Mouse (Mus musculus): Measurements from ENCODE around the gene Adcy5. TPM values are rescaled to one million over a fixed set of nuclear protein-coding genes. Genes with fewer than 3 reads are reported as not detected.

Adcy5 gene
- total RNA-seq, 2 experiments from 2014 or later, result 78.7 to 83.5 TPM

DNA sequence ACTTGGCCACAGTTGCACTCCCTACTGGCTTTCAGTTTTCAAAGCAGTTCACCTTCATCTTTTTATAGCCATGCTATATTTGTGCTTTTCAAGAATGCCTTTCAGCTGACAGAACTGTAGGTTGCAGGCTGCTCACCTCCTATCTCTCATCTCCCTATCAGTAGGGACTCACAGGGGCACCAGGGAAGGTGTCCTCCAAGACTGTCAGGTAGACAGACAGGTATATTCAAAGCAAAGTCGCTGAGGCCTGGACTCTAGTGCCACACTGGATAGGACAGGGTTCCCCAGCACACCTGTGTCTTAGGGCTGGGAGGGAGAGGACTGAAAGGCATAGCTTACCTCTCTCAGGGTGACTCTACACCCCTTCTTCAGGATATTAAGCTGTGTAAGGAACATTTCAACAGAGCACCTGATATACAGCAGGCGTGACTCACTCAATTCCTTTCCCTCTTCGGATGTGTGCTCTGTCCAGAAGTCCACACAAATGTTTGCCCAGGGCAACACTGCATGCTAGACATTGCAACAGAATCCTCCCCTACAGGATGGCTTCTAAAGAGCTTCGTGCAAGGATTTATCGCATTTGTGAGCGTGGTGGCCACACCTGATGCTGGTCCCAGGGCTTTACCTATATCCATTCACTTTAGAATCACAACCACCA lies 153.9 kb downstream of the Adcy5 start:
- DNase-seq (ENCODE audit: low spot score in 2 of 2), result no peak

DNA sequence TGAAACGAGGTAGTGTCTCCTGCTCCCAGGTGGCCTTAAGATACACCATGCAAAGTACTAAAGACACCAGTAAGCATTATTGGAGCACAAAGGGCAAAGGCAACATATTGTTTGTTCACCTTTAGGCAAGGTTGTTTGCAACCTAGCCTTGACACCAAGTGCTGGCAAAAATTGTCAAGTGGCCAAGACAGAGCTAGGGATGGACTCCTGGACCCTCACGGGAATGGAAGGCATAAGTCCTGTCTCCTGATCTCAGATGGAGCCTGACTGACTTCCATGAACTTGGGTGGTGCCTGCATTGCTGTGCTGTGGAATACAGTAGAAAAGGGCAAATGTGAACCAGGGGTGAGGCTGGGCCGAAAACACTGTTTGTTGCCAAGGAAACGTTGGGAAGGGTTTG lies 155.0 kb downstream of the Adcy5 start:
- no peak for DNase-seq (ENCODE audit: low spot score in 2 of 2)

DNA sequence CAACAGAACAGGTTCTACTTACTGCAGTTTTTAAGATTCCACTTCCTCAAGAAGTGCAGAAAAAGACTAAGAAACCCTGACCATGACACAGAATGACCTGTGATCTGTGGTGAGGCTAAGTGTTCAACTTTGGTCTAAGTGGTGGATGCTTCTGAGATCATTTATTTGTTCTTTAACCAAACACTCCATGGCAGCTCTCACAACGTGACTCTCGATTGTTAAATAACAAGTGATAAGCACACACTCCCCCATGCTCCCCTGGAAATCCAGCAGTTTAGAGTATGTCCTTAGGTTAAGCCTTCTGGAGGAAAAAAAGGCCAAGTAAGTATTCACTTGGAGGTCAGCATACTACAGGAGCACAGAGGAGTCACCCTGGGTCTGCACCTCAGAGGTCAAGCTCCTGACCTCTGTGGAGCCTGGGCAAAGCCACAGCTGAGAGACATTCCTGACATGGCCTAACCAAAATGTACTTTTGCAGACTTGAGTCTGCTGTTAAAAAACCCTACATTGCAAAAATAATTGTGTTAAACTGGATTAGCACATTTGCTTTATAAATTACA lies 156.0 kb downstream of the Adcy5 start:
- no peak for DNase-seq (ENCODE audit: low spot score in 2 of 2)

DNA sequence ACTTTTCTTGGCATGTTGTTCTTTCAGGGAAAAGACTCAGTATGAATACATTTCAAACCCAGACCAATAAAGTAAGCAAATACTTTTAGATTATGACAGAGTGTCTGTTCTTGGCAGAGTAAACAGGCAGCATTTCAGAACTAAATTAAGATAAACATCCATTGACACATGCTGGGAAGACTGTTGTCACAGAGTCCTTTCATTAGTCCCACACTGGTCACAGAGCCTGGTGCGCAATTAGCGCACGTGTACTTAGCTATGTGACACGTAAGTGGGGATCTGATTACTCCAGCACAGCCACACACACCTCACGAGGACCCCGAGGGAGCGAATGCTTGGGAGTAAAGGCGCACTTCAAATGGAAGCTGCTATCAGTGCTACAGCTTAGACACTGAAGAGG lies 156.9 kb downstream of the Adcy5 start:
- DNase-seq (ENCODE audit: low spot score in 2 of 2), result peak in 1 of 2 experiments; percentile 17

DNA sequence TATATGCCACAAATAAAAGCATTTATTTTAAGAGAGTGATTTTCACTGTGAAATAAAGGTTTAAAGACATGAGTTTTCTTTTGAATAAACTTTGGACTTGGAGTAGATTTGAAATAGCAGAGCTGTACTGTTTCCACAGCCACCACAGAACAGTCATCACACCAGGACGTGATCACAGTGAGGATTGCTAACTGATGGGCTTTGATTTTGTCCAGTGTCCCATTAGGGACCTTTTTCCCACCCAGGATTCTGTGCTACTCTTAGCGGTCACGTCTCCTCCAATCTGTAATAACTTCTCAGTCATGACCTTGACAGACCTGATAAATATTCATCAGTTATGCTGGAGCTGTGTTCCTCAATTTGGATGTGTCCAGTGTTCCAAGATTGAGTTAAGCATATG lies 160.8 kb downstream of the Adcy5 start:
- no peak for DNase-seq (ENCODE audit: low spot score in 2 of 2)

DNA sequence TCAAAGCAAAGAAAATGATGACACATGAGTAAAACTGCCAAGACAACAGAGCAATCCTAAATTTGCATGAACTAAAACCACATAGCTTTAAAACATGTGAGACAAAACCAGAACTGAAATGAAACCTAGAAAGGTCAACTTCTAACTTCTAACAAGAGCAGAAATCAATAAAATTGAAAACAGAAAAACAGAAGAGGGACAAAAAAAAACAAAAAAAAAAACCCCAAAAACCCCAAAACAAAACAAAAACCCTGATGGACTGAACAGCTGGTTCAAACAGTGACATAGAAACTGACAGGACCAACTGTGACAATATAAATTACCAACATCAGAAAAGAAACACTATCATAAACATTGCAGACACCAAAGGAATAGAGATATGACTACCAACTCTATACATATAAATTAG lies 162.2 kb downstream of the Adcy5 start:
- no peak for DNase-seq (ENCODE audit: low spot score in 2 of 2)

DNA sequence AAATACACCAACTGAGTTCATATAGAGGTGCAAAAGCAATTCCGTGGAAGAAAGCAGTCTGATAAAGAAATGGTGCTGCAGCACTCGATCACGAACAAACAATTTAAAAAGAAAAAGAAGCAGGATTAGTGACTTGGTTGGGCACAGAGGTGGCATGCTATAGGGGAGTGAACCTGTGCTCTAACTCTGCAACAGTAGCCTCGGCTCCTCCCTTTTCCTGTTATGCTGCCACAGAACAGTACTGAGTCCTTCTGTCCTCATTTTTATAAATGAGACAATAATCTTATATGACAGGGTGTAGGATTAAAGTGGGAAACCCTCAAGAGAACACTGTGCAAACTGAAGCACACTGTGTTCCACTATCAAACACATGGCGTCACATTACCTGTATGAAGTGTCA lies 162.8 kb downstream of the Adcy5 start:
- no peak for DNase-seq (ENCODE audit: low spot score in 2 of 2)

DNA sequence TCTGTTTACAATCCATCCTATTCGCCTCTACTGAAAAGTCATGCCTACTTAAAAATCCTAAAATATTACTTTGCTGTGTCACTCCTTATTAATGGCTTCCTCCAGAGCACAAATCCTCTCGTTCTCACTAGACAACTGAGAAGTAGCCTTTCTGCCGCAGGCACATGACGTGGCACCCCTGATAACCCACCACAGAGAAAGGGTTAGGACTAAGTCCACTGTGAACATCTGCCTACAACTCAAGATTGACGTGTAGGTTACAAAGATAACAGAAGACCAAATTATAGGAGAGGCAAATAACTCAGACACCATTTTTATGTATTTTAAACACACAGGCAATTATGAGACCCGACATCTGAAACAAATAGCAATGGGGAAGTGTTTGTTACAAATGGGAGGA lies 163.7 kb downstream of the Adcy5 start:
- no peak for DNase-seq (ENCODE audit: low spot score in 2 of 2)

DNA sequence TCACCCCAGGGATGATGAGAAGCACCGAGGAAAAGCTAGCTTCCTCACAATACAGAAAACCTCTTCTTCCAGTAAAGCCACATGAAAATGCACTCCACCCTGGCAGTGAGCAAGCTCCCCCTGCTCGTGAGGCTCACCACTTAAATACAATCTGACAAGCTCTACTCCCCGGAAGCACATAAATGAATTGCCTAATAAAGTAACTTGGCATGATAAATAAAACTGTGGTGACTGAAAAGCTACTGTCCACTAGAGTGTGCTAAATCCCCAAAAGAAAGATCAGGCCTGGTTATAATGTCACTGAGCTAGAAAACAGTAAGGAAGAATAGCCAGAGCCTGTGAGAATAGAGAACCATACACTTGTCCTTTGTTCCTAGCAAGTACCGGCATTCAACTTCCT lies 164.7 kb downstream of the Adcy5 start:
- DNase-seq (ENCODE audit: low spot score in 2 of 2), result peak in 1 of 2 experiments; percentile 59

DNA sequence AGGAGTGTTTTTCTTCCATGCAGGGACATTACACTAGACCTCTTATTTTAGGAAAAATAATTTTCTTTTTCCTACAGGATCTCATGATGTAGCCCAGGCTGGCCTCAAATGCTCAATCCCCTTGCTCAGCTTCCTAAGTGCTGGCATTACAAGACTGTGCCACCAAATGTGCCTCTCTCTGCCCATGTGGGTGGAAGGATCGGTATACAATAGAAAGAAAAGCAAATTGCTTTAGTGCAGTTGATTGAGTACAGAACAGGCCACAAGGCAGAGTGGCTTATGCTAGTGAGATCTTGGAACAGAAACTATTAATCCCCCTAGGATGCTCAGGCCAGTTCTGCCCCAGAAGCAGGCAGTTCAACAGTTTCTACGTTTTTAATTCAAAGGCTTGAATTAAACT lies 165.1 kb downstream of the Adcy5 start:
- DNase-seq (ENCODE audit: low spot score in 2 of 2), result no peak

DNA sequence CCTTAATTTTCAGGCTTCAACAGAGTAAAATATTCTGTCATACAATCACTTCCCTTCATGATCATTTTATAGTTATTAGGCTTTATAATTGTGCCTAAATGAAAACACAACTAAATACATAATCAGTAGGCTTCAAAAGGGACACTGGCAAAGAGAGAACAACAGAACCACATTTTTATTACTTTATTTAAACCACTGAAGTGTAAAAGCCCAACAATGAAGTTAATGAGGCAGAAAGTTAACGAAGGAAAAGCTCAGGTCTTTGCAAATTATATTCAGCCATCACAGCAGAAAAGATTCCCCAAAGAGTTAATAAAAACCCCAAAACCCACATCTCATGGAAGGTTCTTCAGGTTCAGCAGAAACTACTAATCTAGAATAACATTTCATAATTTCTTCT lies 175.8 kb downstream of the Adcy5 start:
- no peak for DNase-seq (ENCODE audit: low spot score in 2 of 2)

Other genes with a start within 250 kb of the Adcy5 start
- gene Hacd2, start 132.4 kb upstream of the Adcy5 start, total RNA-seq (2021), result 10 to 100 TPM; 30.4 to 35.9 TPM
- 10 to 100 TPM; 12.6 to 17.6 TPM for gene Sec22a, start 209.0 kb downstream of the Adcy5 start, total RNA-seq (2021)